Mouse (Mus musculus): ENCODE measurements at regions not wholly inside any gene's neighbourhood (a gene's known extent, or its start where the extent isn't known, plus 50 kb on each side); places are given as distances from the start of the nearest gene placed in this dataset.
A peak's percentile ranks its signal among the peaks of the same experiment; 100 is the strongest.

- DNase-seq (ENCODE audit: low read depth, low spot score), result no peak
These were observed 324.5 kb upstream of the Cdh9 start for GRCm38 (mm10) chr15:16404077-16404476.

- no peak for DNase-seq (ENCODE audit: low read depth, low spot score)
These were observed 322.4 kb upstream of the Cdh9 start for GRCm38 (mm10) chr15:16406203-16406602.

GRCm38 (mm10) chr15:16411686-16412085 lies 316.9 kb upstream of the Cdh9 start:
- no peak for DNase-seq (ENCODE audit: low read depth, low spot score)

GRCm38 (mm10) chr15:16417719-16418118 lies 310.8 kb upstream of the Cdh9 start:
- DNase-seq (ENCODE audit: low read depth, low spot score), result no peak

GRCm38 (mm10) chr15:16423019-16423418 lies 305.5 kb upstream of the Cdh9 start:
- no peak for DNase-seq (ENCODE audit: low read depth, low spot score)

- DNase-seq (ENCODE audit: low read depth, low spot score), result no peak
These were observed 281.9 kb upstream of the Cdh9 start for GRCm38 (mm10) chr15:16446631-16447030.

- no peak for DNase-seq (ENCODE audit: low read depth, low spot score)
These were observed 237.3 kb upstream of the Cdh9 start for GRCm38 (mm10) chr15:16491238-16491637.

GRCm38 (mm10) chr15:16492871-16493270 lies 235.7 kb upstream of the Cdh9 start:
- DNase-seq (ENCODE audit: low read depth, low spot score), result no peak

- DNase-seq (ENCODE audit: low read depth, low spot score), result no peak
These were observed 208.0 kb upstream of the Cdh9 start for GRCm38 (mm10) chr15:16520556-16520955.

- DNase-seq (ENCODE audit: low read depth, low spot score), result no peak
These were observed 196.0 kb upstream of the Cdh9 start for GRCm38 (mm10) chr15:16532587-16532986.

- no peak for DNase-seq (ENCODE audit: low read depth, low spot score)
These were observed 187.3 kb upstream of the Cdh9 start for GRCm38 (mm10) chr15:16541226-16541625.

GRCm38 (mm10) chr15:16555173-16555572 lies 173.4 kb upstream of the Cdh9 start:
- no peak for DNase-seq (ENCODE audit: low read depth, low spot score)

GRCm38 (mm10) chr15:16556338-16556737 lies 172.2 kb upstream of the Cdh9 start:
- DNase-seq (ENCODE audit: low read depth, low spot score), result no peak

- peak; percentile 50 for DNase-seq (ENCODE audit: low read depth, low spot score)
These were observed 162.3 kb upstream of the Cdh9 start for GRCm38 (mm10) chr15:16566155-16566732.

GRCm38 (mm10) chr15:16566799-16567198 lies 161.8 kb upstream of the Cdh9 start:
- DNase-seq (ENCODE audit: low read depth, low spot score), result no peak

- no peak for DNase-seq (ENCODE audit: low read depth, low spot score)
These were observed 111.7 kb upstream of the Cdh9 start for GRCm38 (mm10) chr15:16616812-16617211.

GRCm38 (mm10) chr15:16629341-16630121 lies 99.0 kb upstream of the Cdh9 start:
- no peak for DNase-seq (ENCODE audit: low read depth, low spot score)

- DNase-seq (ENCODE audit: low read depth, low spot score), result no peak
These were observed 88.9 kb upstream of the Cdh9 start for GRCm38 (mm10) chr15:16639631-16640030.

- no peak for DNase-seq (ENCODE audit: low read depth, low spot score)
These were observed 75.5 kb upstream of the Cdh9 start for GRCm38 (mm10) chr15:16652934-16653669.

- DNase-seq (ENCODE audit: low read depth, low spot score), result no peak
These were observed 74.9 kb upstream of the Cdh9 start for GRCm38 (mm10) chr15:16653690-16654089.

- no peak for DNase-seq (ENCODE audit: low read depth, low spot score)
These were observed 67.3 kb upstream of the Cdh9 start for GRCm38 (mm10) chr15:16661226-16661625.

Measured in A20 (cell line).